Mouse (Mus musculus): ENCODE results near the gene Lysmd1.
A peak's percentile ranks its signal among the peaks of the same experiment; 100 is the strongest.
"Not testable (repeated sequence)": the region's sequence is repeated elsewhere in the genome, so short reads cannot be mapped to it uniquely, and the experiment has no call there.

The Lysmd1 gene

GRCm38 (mm10) chr3:95133680-95134101 is at the start of gene Lysmd1, which contains the start of gene Scnm1:
Lysmd1 (plus strand) TSS chr3:95134088.
Scnm1 (minus strand) TSS chr3:95134011.
- peak; percentile 52 to 86 for DNase-seq (ENCODE audit: low spot score in 2 of 2)

- DNase-seq (ENCODE audit: low spot score in 2 of 2) = no peak
These were observed 45.8 kb upstream of the Lysmd1 start for GRCm38 (mm10) chr3:95088071-95088470.

DNA sequence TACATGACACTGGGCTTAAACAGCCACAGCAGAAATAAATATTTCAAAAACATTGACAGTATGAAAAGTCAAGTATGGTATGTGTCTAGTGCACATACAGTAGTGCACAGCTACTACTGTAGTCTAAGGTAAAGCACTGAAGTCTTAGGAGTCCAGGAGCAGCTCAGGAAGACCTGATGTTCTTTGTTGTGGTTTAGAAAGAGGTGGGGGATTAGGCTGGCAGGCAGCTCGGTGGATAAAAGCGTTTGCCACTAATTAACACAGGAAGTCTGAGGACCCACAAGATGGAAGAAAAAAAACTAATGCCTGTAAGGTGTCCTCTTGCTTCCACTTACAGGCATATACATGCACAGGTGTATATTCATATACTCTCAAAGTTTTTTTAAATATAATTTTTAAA is 33.0 kb upstream of the Lysmd1 start:
- no peak for DNase-seq (ENCODE audit: low spot score in 2 of 2)

DNA sequence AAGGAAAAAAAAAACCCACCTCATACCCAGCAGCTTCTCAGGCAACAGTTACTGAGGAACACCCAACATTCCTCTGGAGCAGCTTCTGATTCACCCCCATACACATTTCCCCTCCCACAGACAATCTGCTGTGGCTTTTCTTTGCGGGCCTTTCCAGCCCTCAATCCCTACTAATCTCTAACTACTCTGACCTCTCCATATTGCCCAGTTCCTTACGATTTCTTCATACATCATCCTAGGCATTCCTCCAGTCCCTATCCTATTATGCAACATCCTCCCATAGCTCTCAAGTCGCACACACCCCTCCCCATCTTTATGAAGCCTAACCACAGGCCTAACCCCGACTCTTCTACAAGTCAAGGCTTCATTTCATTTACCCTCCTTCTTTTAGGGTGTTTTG is 28.8 kb upstream of the Lysmd1 start:
- DNase-seq (ENCODE audit: low spot score in 2 of 2) = no peak

DNA sequence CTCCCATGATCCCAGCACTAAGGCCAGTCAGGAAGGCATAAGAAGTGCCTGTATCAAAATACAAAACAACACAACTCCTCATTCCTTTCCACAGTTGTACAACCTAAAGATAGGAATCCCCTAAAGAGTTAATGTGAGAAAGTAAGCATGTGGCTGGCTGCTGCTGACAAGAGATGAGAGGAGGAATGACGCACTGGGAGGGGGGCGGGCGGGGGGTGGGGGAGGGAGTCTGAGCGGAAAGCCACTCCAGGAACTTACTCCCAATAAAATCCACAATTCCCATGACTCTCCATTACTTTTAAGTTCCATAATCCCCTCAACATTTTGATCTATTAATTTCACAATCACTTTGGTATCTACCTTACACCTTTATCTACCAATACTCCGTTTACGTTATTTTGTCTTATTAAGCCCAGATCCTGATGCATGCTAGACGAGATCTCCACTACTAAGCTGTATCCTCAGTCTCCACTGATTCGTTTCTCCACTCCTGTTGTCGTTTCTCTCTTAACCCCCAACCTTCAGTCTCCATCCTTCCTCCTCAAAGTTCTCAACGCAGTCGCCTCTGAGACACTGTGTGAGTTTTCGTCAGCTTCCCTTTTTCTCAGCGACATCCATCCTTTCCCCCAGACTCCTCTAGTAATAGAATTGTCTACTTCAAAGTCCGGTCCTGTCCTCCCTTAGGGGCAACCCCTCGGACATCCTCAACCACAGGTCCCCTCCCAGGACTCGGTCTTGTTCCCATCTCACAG is 28.1 kb upstream of the Lysmd1 start:
- no peak for DNase-seq (ENCODE audit: low spot score in 2 of 2)

DNA sequence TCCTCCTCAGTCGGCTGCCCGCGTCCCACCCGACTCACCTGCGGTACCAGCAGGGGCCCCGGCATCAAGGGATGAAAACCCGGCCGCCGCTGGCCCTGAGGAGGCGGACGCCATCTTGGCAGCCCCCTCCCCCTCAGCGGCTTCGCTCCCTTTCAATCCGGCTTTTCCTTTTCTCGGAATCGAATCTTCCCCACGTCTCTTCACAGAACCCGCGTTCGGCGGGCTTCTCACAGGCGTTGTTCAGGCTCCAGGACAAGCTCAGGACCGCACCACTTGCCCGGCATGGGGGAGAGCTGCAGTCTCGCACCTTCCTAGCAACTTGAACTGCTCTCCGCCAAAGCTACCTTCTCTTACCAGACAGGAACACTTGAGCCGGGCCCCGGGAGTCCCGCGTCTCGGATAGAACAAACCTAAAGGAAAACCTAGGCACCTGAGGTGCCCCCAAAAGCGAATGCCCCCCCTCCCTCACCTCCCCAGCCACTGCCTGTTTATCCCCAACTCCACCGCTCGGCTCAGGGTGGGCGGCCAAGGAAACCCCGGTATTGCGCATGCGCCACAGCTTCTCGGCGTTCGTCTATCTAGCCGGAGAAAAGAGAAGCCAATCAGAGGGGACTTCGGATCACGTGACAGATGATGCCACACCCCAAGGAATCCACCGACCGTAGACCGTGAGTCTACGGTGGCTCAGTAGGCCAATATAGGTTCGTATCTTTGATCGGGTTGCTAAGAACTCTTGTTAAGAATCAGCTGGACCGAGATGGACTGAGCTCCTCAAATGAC is 27.4 kb upstream of the Lysmd1 start, which contains the start of gene Pip5k1a:
Gene Pip5k1a, minus strand, starts transcription at position 593 of the 780 bp plus-strand sequence.
- DNase-seq (ENCODE audit: low spot score in 2 of 2) = peak; percentile 81 to 92

- DNase-seq (ENCODE audit: low spot score in 2 of 2) = not testable (repeated sequence)
These were observed 26.6 kb upstream of the Lysmd1 start for GRCm38 (mm10) chr3:95107308-95107707.

DNA sequence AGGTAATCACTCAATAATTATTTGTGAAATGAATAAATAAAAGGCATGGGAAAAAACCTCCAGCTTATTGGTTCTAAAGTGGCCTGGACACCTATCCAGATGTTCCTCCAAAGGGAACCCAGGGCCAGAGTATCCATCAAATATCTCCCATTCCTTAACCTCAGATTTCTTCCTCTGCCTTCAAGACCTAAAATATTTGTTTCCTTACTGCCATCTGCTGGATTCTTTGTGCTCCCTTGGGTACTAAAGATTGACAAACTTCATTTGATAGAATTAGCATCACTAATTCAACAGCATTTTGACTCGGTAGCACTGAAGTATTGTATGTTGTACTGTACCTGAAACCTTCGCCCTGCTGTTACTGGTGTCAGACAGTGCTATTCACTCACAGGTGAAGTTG is 26.0 kb upstream of the Lysmd1 start:
- no peak for DNase-seq (ENCODE audit: low spot score in 2 of 2)

DNA sequence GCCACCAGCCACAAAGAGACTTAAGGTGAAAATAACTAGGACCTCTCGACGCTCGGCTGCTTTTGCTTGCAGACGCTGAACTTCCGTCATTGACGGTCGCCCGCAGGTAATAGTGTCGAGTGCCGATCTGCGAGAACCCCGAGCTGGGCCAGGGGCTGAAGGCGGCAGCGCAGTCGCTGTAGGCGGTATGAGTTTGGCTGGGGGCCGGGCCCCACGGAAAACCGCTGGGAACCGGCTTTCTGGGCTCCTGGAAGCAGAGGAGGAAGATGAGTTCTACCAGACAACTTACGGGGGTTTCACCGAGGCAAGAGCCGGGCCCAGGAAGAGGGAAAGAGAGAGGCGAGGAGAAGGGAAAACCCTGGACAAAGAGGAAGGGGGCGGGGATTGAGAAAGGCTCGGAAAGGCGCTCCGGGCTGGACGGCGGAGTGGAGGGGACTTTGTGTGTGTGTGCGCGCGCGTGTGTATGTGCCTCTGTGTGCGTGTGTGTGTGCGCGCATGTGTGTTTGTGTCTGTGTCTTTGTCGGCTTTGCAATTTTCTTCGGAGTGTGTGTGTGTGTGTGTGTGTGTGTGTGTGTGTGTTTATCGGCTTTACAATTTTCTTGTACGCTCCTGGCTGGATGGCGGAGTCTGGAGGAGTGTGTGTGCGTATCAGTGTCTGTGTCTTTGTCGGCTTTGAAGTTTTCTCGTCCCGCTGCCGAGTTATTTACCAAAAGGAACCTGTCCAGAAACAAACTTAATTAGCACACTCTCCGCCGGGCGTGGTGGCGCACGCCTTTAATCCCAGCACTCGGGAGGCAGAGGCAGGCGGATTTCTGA is 22.8 kb upstream of the Lysmd1 start, which contains the start of gene Vps72:
Gene Vps72, plus strand, starts transcription at position 112 of the 816 bp plus-strand sequence.
- peak; percentile 83 to 93 for DNase-seq (ENCODE audit: low spot score in 2 of 2)

GRCm38 (mm10) chr3:95112760-95113159 is 21.1 kb upstream of the Lysmd1 start:
- no peak for DNase-seq (ENCODE audit: low spot score in 2 of 2)

DNA sequence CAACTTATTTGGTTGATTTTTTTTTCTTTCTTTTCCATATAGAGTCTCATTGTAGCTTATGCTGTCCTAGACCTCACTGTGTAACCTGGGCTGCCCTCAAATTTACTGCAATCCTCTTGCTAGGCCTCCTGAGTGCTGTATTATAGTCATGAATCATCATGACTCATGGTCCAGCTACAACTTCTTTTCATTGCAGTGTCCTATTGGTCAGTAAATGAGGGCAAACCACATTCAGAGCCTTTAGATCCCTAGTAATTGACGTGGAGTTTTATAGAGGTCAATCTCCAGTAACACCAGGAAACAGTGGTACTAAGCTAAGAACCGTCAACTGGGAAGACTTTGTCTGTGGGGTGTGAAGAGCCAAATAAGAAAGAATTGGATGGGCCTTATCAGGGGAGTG is 16.1 kb upstream of the Lysmd1 start:
- DNase-seq (ENCODE audit: low spot score in 2 of 2) = no peak

DNA sequence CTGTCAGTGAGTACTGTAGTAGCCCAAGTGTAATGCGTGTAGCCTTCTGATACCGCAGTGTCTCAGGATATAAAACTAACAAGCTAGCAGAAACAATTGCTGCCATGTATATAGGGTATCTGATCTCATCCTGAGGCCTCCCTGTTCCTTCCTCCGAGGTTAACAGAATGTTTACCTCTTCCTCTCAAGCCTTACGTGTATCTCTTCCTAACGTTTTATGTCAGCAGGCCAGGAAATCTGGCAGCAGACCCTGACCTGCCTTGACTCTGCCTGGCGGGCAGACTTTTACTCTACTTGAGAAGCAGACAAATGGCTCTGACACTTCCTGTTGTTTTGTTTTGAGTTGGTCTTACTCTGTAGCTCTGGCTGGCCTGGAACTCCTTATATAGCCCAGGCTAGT is 12.3 kb upstream of the Lysmd1 start:
- DNase-seq (ENCODE audit: low spot score in 2 of 2) = no peak

DNA sequence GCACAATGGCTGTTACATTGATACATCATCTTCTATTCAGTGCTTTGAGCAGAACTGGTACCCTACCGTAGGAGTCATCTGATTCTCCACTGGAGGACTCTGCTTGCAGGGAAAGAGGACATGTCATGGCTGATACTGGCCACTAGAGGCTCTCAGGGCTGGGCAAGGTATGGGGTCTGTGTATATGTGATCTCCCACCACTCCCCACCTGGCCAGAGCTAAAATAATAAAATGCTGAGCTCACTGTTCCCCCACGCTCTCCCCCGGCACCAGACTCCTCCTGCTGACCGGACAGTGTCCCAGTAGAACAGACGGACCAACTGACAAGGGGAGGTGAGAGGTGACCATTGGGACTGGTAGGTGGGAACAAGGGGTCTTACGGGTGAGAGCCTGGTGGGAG is 9.6 kb upstream of the Lysmd1 start, which contains the start of gene Tmod4:
Gene Tmod4, plus strand, starts transcription at position 231 of the 400 bp plus-strand sequence.
- no peak for DNase-seq (ENCODE audit: low spot score in 2 of 2)

GRCm38 (mm10) chr3:95124972-95125371 is 8.9 kb upstream of the Lysmd1 start:
- no peak for DNase-seq (ENCODE audit: low spot score in 2 of 2)

DNA sequence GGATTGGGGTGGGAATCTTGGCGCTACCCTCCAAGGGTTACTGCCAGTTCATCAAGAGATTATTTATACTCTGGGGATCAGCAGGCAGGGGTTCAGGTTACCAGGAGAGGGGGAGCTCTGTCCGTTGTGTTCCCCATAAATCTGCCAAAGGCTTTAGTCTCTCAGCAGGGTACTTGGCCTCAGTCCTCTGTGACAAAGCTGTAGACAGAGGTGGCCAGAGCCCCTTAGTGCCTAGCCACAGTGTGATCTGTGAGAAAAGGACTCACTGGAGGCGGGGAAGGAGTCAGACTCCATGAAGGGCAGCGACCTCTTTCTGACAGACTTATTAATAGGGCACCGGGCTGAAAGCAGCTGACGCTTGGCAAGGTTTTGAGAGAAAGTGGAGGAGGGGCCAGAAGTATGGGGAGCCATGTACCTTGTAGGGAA is 4.6 kb upstream of the Lysmd1 start:
- no peak for DNase-seq (ENCODE audit: low spot score in 2 of 2)

- DNase-seq (ENCODE audit: low spot score in 2 of 2) = no peak
These were observed 3.8 kb upstream of the Lysmd1 start for GRCm38 (mm10) chr3:95130081-95130480.

DNA sequence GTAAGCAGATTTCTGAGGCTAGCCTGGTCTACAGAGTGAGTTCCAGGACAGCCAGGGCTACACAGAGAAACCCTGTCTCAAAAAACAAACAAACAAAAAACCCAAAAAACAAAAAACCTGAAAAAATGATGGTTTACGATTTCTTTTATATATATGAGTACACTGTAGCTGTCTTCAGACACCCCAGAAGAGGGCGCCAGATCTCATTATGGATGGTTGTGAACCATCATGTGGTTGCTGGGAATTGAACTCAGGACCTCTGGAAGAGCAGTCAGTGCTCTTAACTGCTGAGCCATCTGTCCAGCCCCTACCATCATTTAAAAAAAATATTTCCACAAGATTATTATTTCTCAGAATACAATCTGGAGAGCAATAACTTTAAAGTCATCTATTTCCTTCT is 1.5 kb upstream of the Lysmd1 start:
- not testable (repeated sequence) for DNase-seq (ENCODE audit: low spot score in 2 of 2)

- no peak for DNase-seq (ENCODE audit: low spot score in 2 of 2)
These were observed 712 bp upstream of the Lysmd1 start for GRCm38 (mm10) chr3:95133176-95133575.

DNA sequence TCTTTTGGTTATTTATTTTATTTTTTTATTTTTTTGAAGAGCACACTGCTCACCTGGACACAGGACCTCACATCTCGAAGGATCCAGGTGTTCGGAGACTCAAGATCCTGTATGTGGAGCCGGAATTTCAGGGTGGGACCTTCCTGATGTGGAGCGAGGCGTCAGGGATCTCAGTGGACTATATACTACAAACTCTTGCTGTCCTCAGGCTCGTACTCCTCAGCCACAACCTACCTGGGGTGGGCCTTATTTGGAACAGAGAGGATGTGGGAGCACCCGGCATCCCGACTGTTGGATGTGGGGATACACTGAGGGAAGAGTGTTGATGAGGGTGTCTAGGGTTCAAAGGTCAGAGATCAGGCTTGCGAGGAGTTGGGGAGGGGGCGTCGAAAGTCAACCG is 245 bp downstream of the Lysmd1 start:
- not testable (repeated sequence) for DNase-seq (ENCODE audit: low spot score in 2 of 2)

DNA sequence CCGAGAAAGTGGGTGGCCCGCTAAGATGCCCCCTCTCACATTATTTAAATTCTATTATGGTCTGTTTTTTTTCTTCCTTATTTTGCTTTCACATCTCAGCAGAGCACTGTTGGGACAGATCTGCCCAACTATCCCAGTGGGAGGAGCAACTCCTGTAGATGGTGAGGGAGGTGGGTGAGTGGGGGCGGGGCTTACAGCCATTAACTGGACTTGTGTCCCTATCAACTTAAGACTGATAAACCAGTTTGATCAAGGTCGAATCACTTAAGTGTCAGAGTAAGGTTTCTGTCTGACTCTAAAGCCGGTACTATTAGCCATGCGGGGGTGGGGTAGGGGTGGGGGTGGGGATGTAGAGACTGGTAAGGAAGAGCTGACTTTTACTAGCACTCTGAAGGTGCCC is 1.1 kb downstream of the Lysmd1 start:
- peak in 1 of 2 experiments; percentile 53 for DNase-seq (ENCODE audit: low spot score in 2 of 2)

- DNase-seq (ENCODE audit: low spot score in 2 of 2) = no peak
These were observed 1.7 kb downstream of the Lysmd1 start for GRCm38 (mm10) chr3:95135433-95136052.
